Mouse (Mus musculus): ENCODE measurements around the gene Cyp3a13. TPM values are rescaled to one million over a fixed set of nuclear protein-coding genes. Genes with fewer than 3 reads are reported as not detected.
"Not testable (repeated sequence)": the region's sequence is repeated elsewhere in the genome, so short reads cannot be mapped to it uniquely, and the experiment has no call there.

Gene Cyp3a13
- polyA plus RNA-seq, 1 experiment from 2014 or later: not detected

GRCm38 (mm10) chr5:137856870-137857269 is 64.5 kb downstream of the Cyp3a13 start:
- H3K36me3 ChIP-seq (replicated peaks; ENCODE audit: control insufficient read depth, insufficient read depth); H3K4me2 ChIP-seq (replicated peaks); H3K9me3 ChIP-seq (ENCODE audit: control insufficient read depth, low read length); H3K27me3 ChIP-seq (ENCODE audit: control insufficient read depth, insufficient read depth, low read length); H3K27ac ChIP-seq; H3K4me3 ChIP-seq (replicated peaks; ENCODE audit: low read length); DNase-seq (ENCODE audit: low spot score); H3K9ac ChIP-seq; H3K4me1 ChIP-seq (replicated peaks; ENCODE audit: control insufficient read depth, insufficient read depth, low read length); ATAC-seq (ENCODE audit: low FRiP score): not testable (repeated sequence)
- WGBS: 81% methylated on average over 4 of the region's 5 CpGs

GRCm38 (mm10) chr5:137854907-137855306 is 66.5 kb downstream of the Cyp3a13 start:
- not testable (repeated sequence) for H3K27me3 ChIP-seq (ENCODE audit: control insufficient read depth, insufficient read depth, low read length); H3K4me2 ChIP-seq (replicated peaks); H3K36me3 ChIP-seq (replicated peaks; ENCODE audit: control insufficient read depth, insufficient read depth); H3K4me1 ChIP-seq (replicated peaks; ENCODE audit: control insufficient read depth, insufficient read depth, low read length); H3K9ac ChIP-seq; ATAC-seq (ENCODE audit: low FRiP score); H3K9me3 ChIP-seq (ENCODE audit: control insufficient read depth, low read length); H3K27ac ChIP-seq; DNase-seq (ENCODE audit: low spot score); H3K4me3 ChIP-seq (replicated peaks; ENCODE audit: low read length)
- WGBS: 86% methylated on average over 3 of the region's 3 CpGs

GRCm38 (mm10) chr5:137850313-137850712 is 71.1 kb downstream of the Cyp3a13 start:
- not testable (repeated sequence) for H3K27ac ChIP-seq; H3K36me3 ChIP-seq (replicated peaks; ENCODE audit: control insufficient read depth, insufficient read depth); ATAC-seq (ENCODE audit: low FRiP score); H3K4me3 ChIP-seq (replicated peaks; ENCODE audit: low read length); H3K4me1 ChIP-seq (replicated peaks; ENCODE audit: control insufficient read depth, insufficient read depth, low read length); H3K4me2 ChIP-seq (replicated peaks); H3K9ac ChIP-seq; DNase-seq (ENCODE audit: low spot score); H3K9me3 ChIP-seq (ENCODE audit: control insufficient read depth, low read length); H3K27me3 ChIP-seq (ENCODE audit: control insufficient read depth, insufficient read depth, low read length)
- 90% methylated on average over 1 of the region's 1 CpGs for WGBS

Other genes with a start within 250 kb of the Cyp3a13 start
- gene Agfg2, start 236.9 kb downstream of the Cyp3a13 start, polyA plus RNA-seq (2014; fragmentation: Nextera tagmentation; extraction: Ambion mirVana): 11.8 and 12.2 TPM in 2 replicates
- gene Nyap1, start 180.0 kb downstream of the Cyp3a13 start, polyA plus RNA-seq (2014; fragmentation: Nextera tagmentation; extraction: Ambion mirVana): 14.2 and 18.8 TPM in 2 replicates
- gene Tsc22d4, start 175.9 kb downstream of the Cyp3a13 start, polyA plus RNA-seq (2014; fragmentation: Nextera tagmentation; extraction: Ambion mirVana): 67.6 and 72.8 TPM in 2 replicates
- gene Ppp1r35, start 142.8 kb downstream of the Cyp3a13 start, polyA plus RNA-seq (2014; fragmentation: Nextera tagmentation; extraction: Ambion mirVana): 51.1 and 58.7 TPM in 2 replicates
- 11.0 and 11.7 TPM in 2 replicates for gene Mepce, start 134.0 kb downstream of the Cyp3a13 start, polyA plus RNA-seq (2014; fragmentation: Nextera tagmentation; extraction: Ambion mirVana)
- gene Zcwpw1, start 133.8 kb downstream of the Cyp3a13 start, polyA plus RNA-seq (2014; fragmentation: Nextera tagmentation; extraction: Ambion mirVana): 7.9 and 8.3 TPM in 2 replicates
- 0.40 and 0.62 TPM in 2 replicates for gene Pilra, start 85.3 kb downstream of the Cyp3a13 start, polyA plus RNA-seq (2014; fragmentation: Nextera tagmentation; extraction: Ambion mirVana)
- gene Pilrb1, start 63.5 kb downstream of the Cyp3a13 start, polyA plus RNA-seq (2014; fragmentation: Nextera tagmentation; extraction: Ambion mirVana): not detected in 2 replicates
- not detected in 2 replicates for gene Pilrb2, start 49.8 kb downstream of the Cyp3a13 start, polyA plus RNA-seq (2014; fragmentation: Nextera tagmentation; extraction: Ambion mirVana)
- 0.80 and 1.2 TPM in 2 replicates for gene Gjc3, start 41.5 kb upstream of the Cyp3a13 start, polyA plus RNA-seq (2014; fragmentation: Nextera tagmentation; extraction: Ambion mirVana)
- gene Azgp1, start 59.9 kb upstream of the Cyp3a13 start, polyA plus RNA-seq (2014; fragmentation: Nextera tagmentation; extraction: Ambion mirVana): not detected in 2 replicates
- not detected in 2 replicates for gene Smok3a, start 99.6 kb upstream of the Cyp3a13 start, polyA plus RNA-seq (2014; fragmentation: Nextera tagmentation; extraction: Ambion mirVana)
- not detected in 2 replicates for gene Smok3b, start 99.8 kb upstream of the Cyp3a13 start, polyA plus RNA-seq (2014; fragmentation: Nextera tagmentation; extraction: Ambion mirVana)
- not detected in 2 replicates for gene Smok3c, start 131.6 kb upstream of the Cyp3a13 start, polyA plus RNA-seq (2014; fragmentation: Nextera tagmentation; extraction: Ambion mirVana)
- 31.2 and 34.1 TPM in 2 replicates for gene Zkscan1, start 163.5 kb upstream of the Cyp3a13 start, polyA plus RNA-seq (2014; fragmentation: Nextera tagmentation; extraction: Ambion mirVana)
- 84.0 and 88.2 TPM in 2 replicates for gene Zscan21, start 195.3 kb upstream of the Cyp3a13 start, polyA plus RNA-seq (2014; fragmentation: Nextera tagmentation; extraction: Ambion mirVana)
- gene Zfp113, start 234.1 kb upstream of the Cyp3a13 start, polyA plus RNA-seq (2014; fragmentation: Nextera tagmentation; extraction: Ambion mirVana): 17.9 and 21.4 TPM in 2 replicates
- 239 and 253 TPM in 2 replicates for gene Cops6, start 239.5 kb upstream of the Cyp3a13 start, polyA plus RNA-seq (2014; fragmentation: Nextera tagmentation; extraction: Ambion mirVana)

All from hindbrain, embryonic 14.5 days (tissue).